Mouse (Mus musculus) thymus, postnatal 0 days (tissue): ENCODE measurements around the gene Sept3. TPM values are rescaled to one million over a fixed set of nuclear protein-coding genes. Genes with fewer than 3 reads are reported as not detected.

Experiments used
- DNase-seq: peaks from one replicate; pipeline ENCODE4 v3.0.0-alpha.2; 2015; ENCODE audit warnings: low spot score
- polyA plus RNA-seq: library from polyadenylated mRNA; unstranded; fragments of >200 nt; fragmentation: Nextera tagmentation; extraction: Ambion mirVana; gene quantifications from 2 replicates; pipeline ENCODE4 v1.2.1, GENCODE M21; 2015

Gene Sept3
- polyA plus RNA-seq, 1 experiment from 2014 or later, result 1.1 TPM

DNA sequence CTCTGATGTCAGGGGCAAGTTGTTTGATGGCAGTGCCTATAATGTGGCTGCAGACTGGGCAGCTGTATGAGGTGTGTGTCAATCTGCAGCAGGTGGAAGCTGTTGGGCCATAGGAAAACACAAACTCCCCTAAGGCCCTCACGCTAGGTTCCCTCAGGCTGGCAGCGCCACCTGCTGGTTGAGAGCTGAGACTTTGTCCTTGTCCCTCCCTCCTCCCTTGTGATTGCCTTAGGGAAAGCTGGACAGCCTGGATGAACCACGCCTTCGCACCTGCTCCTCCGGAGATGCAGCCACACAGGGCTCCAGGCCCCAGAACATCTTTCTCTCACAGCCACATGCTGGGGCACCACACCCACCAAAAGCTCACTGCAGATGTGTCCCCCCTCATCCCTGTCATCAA, 3.5 kb upstream of the Sept3 start:
- DNase-seq, result peak; percentile 61

DNA sequence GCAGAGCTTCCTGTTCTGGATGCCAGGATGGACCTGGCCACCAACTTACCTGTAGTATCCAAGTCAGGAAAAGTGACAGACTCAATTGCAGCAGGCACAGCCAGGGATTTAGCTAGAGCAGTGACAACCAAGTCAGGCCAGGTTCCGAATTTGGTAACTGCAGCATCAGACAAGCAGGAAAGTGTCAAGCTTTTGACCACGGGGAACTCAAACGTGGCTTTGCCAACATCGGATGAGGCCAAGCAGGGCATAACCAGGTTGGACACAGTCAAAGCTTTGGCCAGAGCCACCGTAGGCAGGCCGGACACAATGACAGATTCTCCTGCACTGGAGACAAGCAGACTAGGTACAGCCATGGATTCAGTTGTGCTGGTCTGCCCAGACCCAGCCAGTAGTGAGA, 2.4 kb upstream of the Sept3 start:
- DNase-seq, result no peak

- DNase-seq, result peak; percentile 20
These were observed 521 bp downstream of the Sept3 start for GRCm38 (mm10) chr15:82274927-82275901.

GRCm38 (mm10) chr15:82277591-82277990, 2.9 kb downstream of the Sept3 start:
- no peak for DNase-seq

DNA sequence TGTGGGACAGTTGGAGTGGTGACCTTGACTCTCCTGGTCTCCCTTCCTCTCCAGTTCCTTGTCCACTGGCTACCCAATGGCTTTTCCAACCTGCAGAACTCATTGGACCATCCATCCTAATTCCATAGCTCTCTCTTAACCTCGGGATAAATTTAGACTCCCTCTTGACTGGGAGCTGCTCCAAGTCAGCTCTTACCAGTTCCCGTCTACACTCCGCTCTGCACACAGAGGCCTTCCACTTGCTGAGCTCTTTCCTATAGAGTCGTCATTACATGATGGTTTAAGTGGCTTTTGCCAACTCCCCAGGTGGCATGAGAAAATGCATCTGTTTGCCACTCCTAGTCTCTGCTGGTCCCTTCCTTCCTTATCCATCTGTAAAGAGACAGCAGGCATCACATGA, 5.9 kb downstream of the Sept3 start:
- no peak for DNase-seq

- DNase-seq, result no peak
These were observed 11.5 kb downstream of the Sept3 start for GRCm38 (mm10) chr15:82286157-82286556.

GRCm38 (mm10) chr15:82290252-82290651, 15.6 kb downstream of the Sept3 start:
- no peak for DNase-seq

GRCm38 (mm10) chr15:82292851-82293250, 18.2 kb downstream of the Sept3 start:
- no peak for DNase-seq

DNA sequence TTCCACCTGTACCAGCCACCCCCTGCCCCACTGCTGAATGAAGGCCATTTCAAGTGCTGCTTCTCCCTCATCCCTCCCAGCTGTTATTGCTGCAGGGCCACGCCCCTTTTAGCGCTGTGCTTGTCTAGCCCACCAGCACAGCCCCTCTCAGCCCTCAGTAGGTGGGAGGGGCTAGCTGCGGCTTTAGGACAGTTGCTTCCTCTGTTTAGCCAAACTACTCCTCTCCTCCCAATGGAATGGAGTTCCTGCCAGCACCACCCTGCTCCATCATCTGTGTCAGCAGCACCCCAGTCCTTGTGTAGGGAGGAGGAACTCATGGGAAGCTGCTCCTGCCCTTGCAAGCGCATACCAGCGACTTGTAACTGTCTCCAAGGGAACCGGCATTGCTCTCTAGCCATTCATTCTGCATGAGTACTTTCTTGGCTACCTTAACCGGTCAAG, 18.6 kb downstream of the Sept3 start:
- no peak for DNase-seq

DNA sequence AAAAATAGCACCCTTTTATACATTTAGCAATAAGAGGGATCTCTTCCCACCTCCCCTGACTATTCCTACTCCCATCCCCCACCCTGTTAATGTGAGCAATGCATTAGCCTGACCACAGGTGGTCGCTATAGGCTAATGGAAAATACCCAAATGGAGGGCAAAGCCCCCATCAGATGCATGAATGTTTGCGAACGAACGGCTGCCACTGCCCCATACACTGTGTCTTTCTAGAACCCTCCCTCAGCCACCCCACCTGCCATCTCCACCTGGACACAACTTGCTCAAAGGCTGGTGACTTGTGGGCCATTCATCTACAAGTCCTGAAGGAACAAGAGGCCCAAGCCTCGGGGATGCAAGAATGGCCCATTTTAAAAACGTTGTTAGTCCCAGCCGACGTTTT, 19.4 kb downstream of the Sept3 start:
- DNase-seq, result peak; percentile 15

DNA sequence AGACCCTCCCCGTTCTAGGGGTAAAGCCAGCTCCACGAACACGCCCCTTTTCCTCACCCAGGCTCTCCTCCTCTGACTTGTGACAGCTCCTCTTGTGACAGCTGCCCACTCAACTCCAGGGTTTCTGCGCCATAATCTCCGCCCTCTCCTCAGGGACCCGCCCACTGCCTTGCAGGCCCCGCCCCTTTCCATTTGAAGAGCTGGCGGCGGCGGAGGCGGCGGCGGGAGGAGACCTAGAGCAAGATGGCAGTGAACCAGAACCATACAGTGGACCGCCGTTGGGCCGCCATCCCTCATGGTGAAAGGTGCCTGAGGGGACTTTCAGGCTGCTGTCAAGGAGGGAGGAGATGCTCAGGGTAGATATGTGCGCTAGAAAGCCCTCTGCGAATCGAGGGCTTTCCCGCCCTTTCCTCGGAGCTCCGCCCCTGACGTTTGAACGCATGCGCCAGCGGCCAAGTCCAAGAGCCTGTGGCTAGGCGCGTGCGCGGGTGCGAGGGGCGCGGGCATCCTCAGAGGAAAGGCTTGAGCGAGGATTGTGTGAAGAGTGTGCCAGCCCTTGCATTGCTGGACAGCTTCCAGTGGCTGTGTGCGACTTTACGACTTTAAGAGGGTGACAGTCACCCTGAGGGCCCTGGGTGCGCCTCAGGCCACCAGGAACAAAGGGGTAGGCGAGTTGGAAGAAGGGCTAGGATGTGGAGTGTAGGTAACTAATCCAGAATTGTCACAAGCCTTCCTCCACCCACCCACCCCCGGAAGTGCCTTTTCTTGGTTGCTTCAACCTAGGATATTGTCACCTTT, 24.3 kb downstream of the Sept3 start, which contains the start of gene Wbp2nl:
Gene Wbp2nl, plus strand, starts transcription at position 191 of the 798 bp plus-strand sequence.
- DNase-seq, result no peak

DNA sequence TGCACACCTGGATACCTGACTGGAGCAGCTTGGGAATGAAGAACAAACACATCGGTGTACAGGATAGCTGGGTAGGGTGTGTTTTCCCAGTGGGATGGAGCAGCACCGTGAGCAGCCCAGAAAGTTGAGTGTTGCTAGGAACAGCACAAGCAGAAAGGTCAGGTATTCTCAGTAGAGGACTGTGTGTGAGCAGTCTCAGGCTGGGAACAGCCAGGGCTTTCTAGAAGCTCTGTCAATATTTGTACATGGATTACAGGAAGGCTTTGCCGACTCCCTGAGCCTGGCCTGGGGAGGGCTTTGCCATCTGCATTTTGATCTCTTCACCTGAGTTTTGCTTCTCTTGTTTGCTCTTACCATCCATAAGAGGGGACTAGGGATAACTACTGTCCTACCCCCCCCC, 32.4 kb downstream of the Sept3 start:
- no peak for DNase-seq

GRCm38 (mm10) chr15:82308416-82308815, 33.7 kb downstream of the Sept3 start:
- no peak for DNase-seq

GRCm38 (mm10) chr15:82317839-82318238, 43.1 kb downstream of the Sept3 start:
- no peak for DNase-seq

DNA sequence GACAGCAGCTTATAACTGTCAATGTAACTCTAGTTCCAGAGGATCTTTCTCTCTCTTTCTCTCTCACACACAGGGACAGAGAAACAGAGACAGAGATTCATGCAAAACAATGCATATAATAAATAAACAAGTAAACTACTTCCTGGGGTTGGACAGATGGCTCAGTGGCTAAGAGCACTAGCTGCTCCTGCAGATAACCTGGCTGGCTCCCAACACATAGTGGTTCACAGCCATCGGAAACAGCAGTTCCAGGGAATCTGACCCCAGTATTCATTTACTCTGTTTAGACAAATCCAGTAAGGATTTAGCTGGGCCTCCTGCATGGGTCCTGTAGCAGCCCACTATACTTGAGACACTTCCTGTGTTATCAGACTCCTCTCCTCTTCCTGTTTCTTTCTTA, 44.9 kb downstream of the Sept3 start:
- DNase-seq, result no peak

- no peak for DNase-seq
These were observed 47.5 kb downstream of the Sept3 start for GRCm38 (mm10) chr15:82322195-82322594.

- DNase-seq, result peak; percentile 53
These were observed 50.7 kb downstream of the Sept3 start for GRCm38 (mm10) chr15:82325382-82325781.

GRCm38 (mm10) chr15:82335194-82335593, 60.5 kb downstream of the Sept3 start:
- no peak for DNase-seq

DNA sequence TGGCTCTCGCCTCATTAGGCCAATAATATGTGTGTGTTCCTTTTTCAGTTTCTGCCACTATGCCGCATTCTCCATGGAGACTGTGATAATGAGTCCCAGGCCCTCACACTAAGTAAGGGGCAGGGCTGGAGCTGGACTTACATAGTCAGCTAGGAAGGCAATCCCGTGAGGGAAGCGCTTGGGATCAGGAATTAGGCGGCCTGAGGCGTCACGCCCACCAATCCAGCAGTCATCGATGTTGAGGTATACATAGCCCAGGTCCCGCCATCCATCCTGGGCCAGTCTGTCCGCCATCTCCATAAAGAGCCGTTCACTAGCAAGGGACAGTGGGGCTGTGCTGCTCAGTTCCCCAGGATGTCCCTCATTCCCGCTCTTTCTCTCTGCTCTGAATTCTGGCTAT, 61.9 kb downstream of the Sept3 start:
- no peak for DNase-seq

GRCm38 (mm10) chr15:82337875-82338274, 63.2 kb downstream of the Sept3 start:
- no peak for DNase-seq

GRCm38 (mm10) chr15:82338593-82339112, 64.0 kb downstream of the Sept3 start, which contains the start of the genes Naga, Pheta2 and Smdt1:
Gene Naga (minus strand): TSS chr15:82338925.
Gene Pheta2 (plus strand): TSS chr15:82338942.
Gene Smdt1 (plus strand): TSS chr15:82338959.
- DNase-seq, result peak; percentile 98

DNA sequence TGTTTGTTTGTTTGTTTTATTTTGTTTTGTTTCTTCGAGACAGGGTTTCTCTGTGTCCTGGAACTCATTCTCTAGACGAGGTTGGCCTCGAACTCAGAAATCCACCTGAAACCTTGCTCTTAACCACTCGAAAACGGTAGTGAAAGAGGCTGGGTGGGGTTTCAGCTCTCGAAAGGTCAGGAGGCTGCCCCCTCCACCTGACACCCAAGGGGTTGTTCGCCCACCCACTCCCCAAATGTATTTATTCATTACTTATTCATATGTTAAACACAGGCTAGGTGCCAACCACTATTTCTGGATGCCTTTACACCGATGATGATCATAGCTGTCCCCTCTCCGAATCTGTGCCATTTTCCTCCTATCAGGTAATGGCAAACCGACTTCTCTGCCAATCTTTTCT, 64.5 kb downstream of the Sept3 start:
- no peak for DNase-seq
